Mouse (Mus musculus) lung, embryonic 16.5 days (tissue): ENCODE measurements around the gene Sdhaf3. TPM values are rescaled to one million over a fixed set of nuclear protein-coding genes. Genes with fewer than 3 reads are reported as not detected.
A peak's percentile ranks its signal among the peaks of the same experiment; 100 is the strongest.

Experiments used
- ATAC-seq: fragments of 200-750 bp; cut with Nextera tagmentation; 2 replicates; pipeline ENCODE4 v1.8.0; 2017; ENCODE audit warnings: low read depth, mild to moderate bottlenecking, moderate library complexity
- H3K27ac ChIP-seq: fragments of 300-500 bp; sonication (generic); 2 replicates; pipeline ENCODE4 v1.5.1; 2014; ENCODE audit warnings: mild to moderate bottlenecking, control low read depth, low read length
- H3K27me3 ChIP-seq: fragments of 300-500 bp; sonication (generic); 2 replicates; pipeline ENCODE4 v1.6.1; 2014; ENCODE audit warnings: low read depth, low read length, mixed read lengths; ENCODE audit not compliant: control insufficient read depth, insufficient read depth
- H3K36me3 ChIP-seq: fragments of 300-500 bp; sonication (generic); 2 replicates; pipeline ENCODE4 v1.6.1; 2014; ENCODE audit warnings: low read length; ENCODE audit not compliant: control insufficient read depth, insufficient read depth
- H3K4me1 ChIP-seq: fragments of 300-500 bp; sonication (generic); replicated peaks from 2 replicates; pipeline ENCODE4 v1.6.1; 2014; ENCODE audit warnings: low read length, mixed read lengths; ENCODE audit not compliant: control insufficient read depth, insufficient read depth
- H3K4me2 ChIP-seq: fragments of 300-500 bp; sonication (generic); 2 replicates; pipeline ENCODE4 v1.6.1; 2014; ENCODE audit warnings: low read depth, low read length, control low read depth
- H3K4me3 ChIP-seq: fragments of 300-500 bp; sonication (generic); 2 replicates; pipeline ENCODE4 v1.5.1; 2014; ENCODE audit warnings: mild to moderate bottlenecking, low read length, control low read depth
- H3K9ac ChIP-seq: fragments of 300-500 bp; sonication (generic); 2 replicates; pipeline ENCODE4 v1.6.1; 2014; ENCODE audit warnings: low read length, control low read depth
- H3K9me3 ChIP-seq: fragments of 300-500 bp; sonication (generic); 2 replicates; pipeline ENCODE4 v1.6.1; 2016; ENCODE audit warnings: low read length; ENCODE audit not compliant: control insufficient read depth
- WGBS: fragments of 180-500 bp; shearing (Covaris S2); extraction: QIAGEN DNeasy Blood & Tissue Kit; methylation state at CpG from one replicate; pipeline ENCODE4 v1.1.7; 2014; 5-methylcytosine and 5-hydroxymethylcytosine counted together
- polyA plus RNA-seq: library from polyadenylated mRNA; unstranded; fragments of >200 nt; fragmentation: Nextera tagmentation; extraction: Ambion mirVana; gene quantifications from 2 replicates; pipeline ENCODE4 v1.2.1, GENCODE M21; 2015

Gene Sdhaf3
- polyA plus RNA-seq = 3.6 and 4.4 TPM in 2 replicates

- H3K4me3 ChIP-seq = peak within 1 kb of the TSS; percentile 68
- peak within 1 kb of the TSS; percentile 64 for H3K27ac ChIP-seq
- under 1% methylated on average over 52 of the region's 52 CpGs for WGBS
- peak; percentile 99 for ATAC-seq
- H3K9ac ChIP-seq = peak within 1 kb of the TSS; percentile 62
- H3K27me3 ChIP-seq = no peaks in the 10 kb centered on the region
- no peaks in the 10 kb centered on the region for H3K9me3 ChIP-seq
- H3K4me1 ChIP-seq = peaks cover 4% of the 10 kb centered on the region; the same call in 1 of the 2 replicates
- peak within 1 kb of the TSS; percentile 73 for H3K4me2 ChIP-seq
- no peaks in the 10 kb centered on the region for H3K36me3 ChIP-seq
Measured at GRCm38 (mm10) chr6:6955764-6956561, at the start of gene Sdhaf3. Sdhaf3 (plus strand) TSS chr6:6956004.

- Histone ChIP-seq H3K36me3 (no peaks in the 10 kb centered on the region), H3K4me1 (no peaks in the 10 kb centered on the region; the same call in 1 of the 2 replicates), H3K4me3 (no peak overlapping the region), H3K9me3 (no peaks in the 10 kb centered on the region), H3K9ac (no peak overlapping the region), H3K4me2 (no peak overlapping the region), H3K27ac (no peak overlapping the region), H3K27me3 (no peaks in the 10 kb centered on the region)
- peak; percentile 31; the same call in 1 of the 2 replicates for ATAC-seq
- 41% methylated on average over 8 of the region's 8 CpGs for WGBS
Measured at GRCm38 (mm10) chr6:6909586-6909985, 46.2 kb upstream of the Sdhaf3 start.

GRCm38 (mm10) chr6:6914304-6914703 lies 41.5 kb upstream of the Sdhaf3 start:
- no peak overlapping the region for H3K4me2 ChIP-seq
- no peaks in the 10 kb centered on the region for H3K9me3 ChIP-seq
- no peak overlapping the region for H3K4me3 ChIP-seq
- no peaks in the 10 kb centered on the region; the same call in 1 of the 2 replicates for H3K27me3 ChIP-seq
- no peak for ATAC-seq
- H3K27ac ChIP-seq = no peak overlapping the region
- 70% methylated on average over 1 of the region's 1 CpGs for WGBS
- H3K4me1 ChIP-seq = no peaks in the 10 kb centered on the region; the same call in 1 of the 2 replicates
- no peak overlapping the region for H3K9ac ChIP-seq
- no peaks in the 10 kb centered on the region for H3K36me3 ChIP-seq

GRCm38 (mm10) chr6:6914849-6915525 lies 40.8 kb upstream of the Sdhaf3 start:
- H3K4me2 ChIP-seq = no peak overlapping the region
- H3K9me3 ChIP-seq = no peaks in the 10 kb centered on the region
- no peak overlapping the region for H3K27ac ChIP-seq
- 27% methylated on average over 5 of the region's 5 CpGs for WGBS
- no peaks in the 10 kb centered on the region; the same call in 1 of the 2 replicates for H3K27me3 ChIP-seq
- H3K4me1 ChIP-seq = no peaks in the 10 kb centered on the region
- H3K36me3 ChIP-seq = no peaks in the 10 kb centered on the region
- ATAC-seq = peak; percentile 75; the same call in 1 of the 2 replicates
- no peak overlapping the region for H3K9ac ChIP-seq
- H3K4me3 ChIP-seq = no peak overlapping the region

GRCm38 (mm10) chr6:6915526-6915915 lies 40.3 kb upstream of the Sdhaf3 start:
- ATAC-seq = no peak
- H3K27ac ChIP-seq = no peak overlapping the region
- H3K27me3 ChIP-seq = no peaks in the 10 kb centered on the region; the same call in 1 of the 2 replicates
- H3K9ac ChIP-seq = no peak overlapping the region
- H3K36me3 ChIP-seq = no peaks in the 10 kb centered on the region
- no peak overlapping the region for H3K4me3 ChIP-seq
- no peaks in the 10 kb centered on the region for H3K4me1 ChIP-seq
- H3K9me3 ChIP-seq = no peaks in the 10 kb centered on the region
- no peak overlapping the region for H3K4me2 ChIP-seq
- 46% methylated on average over 9 of the region's 9 CpGs for WGBS

GRCm38 (mm10) chr6:6917334-6917733 lies 38.5 kb upstream of the Sdhaf3 start:
- Histone ChIP-seq H3K4me1 (no peaks in the 10 kb centered on the region), H3K27me3 (no peaks in the 10 kb centered on the region; the same call in 1 of the 2 replicates), H3K9ac (no peak overlapping the region), H3K9me3 (no peaks in the 10 kb centered on the region), H3K36me3 (no peaks in the 10 kb centered on the region), H3K4me2 (no peak overlapping the region), H3K27ac (no peak overlapping the region), H3K4me3 (no peak overlapping the region)
- 77% methylated on average over 4 of the region's 4 CpGs for WGBS
- ATAC-seq = no peak

GRCm38 (mm10) chr6:6925264-6925663 lies 30.5 kb upstream of the Sdhaf3 start:
- Histone ChIP-seq H3K27me3 (no peaks in the 10 kb centered on the region), H3K4me1 (no peaks in the 10 kb centered on the region), H3K36me3 (no peaks in the 10 kb centered on the region), H3K9me3 (no peaks in the 10 kb centered on the region), H3K4me3 (no peak overlapping the region), H3K9ac (no peak overlapping the region), H3K4me2 (no peak overlapping the region), H3K27ac (no peak overlapping the region)
- no peak for ATAC-seq
- WGBS = 41% methylated on average over 1 of the region's 1 CpGs

GRCm38 (mm10) chr6:6930831-6931230 lies 25.0 kb upstream of the Sdhaf3 start:
- H3K27me3 ChIP-seq = no peaks in the 10 kb centered on the region
- no peak overlapping the region for H3K9ac ChIP-seq
- H3K4me3 ChIP-seq = no peak overlapping the region
- 76% methylated on average over 4 of the region's 4 CpGs for WGBS
- H3K9me3 ChIP-seq = no peaks in the 10 kb centered on the region
- H3K4me2 ChIP-seq = no peak overlapping the region
- ATAC-seq = no peak
- H3K4me1 ChIP-seq = no peaks in the 10 kb centered on the region
- H3K27ac ChIP-seq = no peak overlapping the region
- no peaks in the 10 kb centered on the region for H3K36me3 ChIP-seq

- Histone ChIP-seq H3K4me3 (no peak overlapping the region), H3K9me3 (no peaks in the 10 kb centered on the region), H3K4me2 (no peak overlapping the region), H3K27me3 (no peaks in the 10 kb centered on the region), H3K9ac (no peak overlapping the region), H3K27ac (no peak overlapping the region), H3K36me3 (no peaks in the 10 kb centered on the region), H3K4me1 (no peaks in the 10 kb centered on the region)
- no peak for ATAC-seq
- 67% methylated on average over 4 of the region's 4 CpGs for WGBS
Measured at GRCm38 (mm10) chr6:6931507-6931906, 24.3 kb upstream of the Sdhaf3 start.
